Mouse (Mus musculus): Measurements from ENCODE around the gene Coasy. TPM values are rescaled to one million over a fixed set of nuclear protein-coding genes. Genes with fewer than 3 reads are reported as not detected.

Coasy gene
- polyA plus RNA-seq, 1 experiment from 2014 or later = 43.3 TPM

- Histone ChIP-seq H3K27me3 (replicated peaks) (no peaks in the 10 kb centered on the region), H3K4me3 (no peak overlapping the region), H3K4me1 (no peaks in the 10 kb centered on the region), H3K9me3 (no peaks in the 10 kb centered on the region), H3K36me3 (replicated peaks) (peaks cover 16% of the 10 kb centered on the region), H3K27ac (no peak overlapping the region), H3K4me2 (no peak overlapping the region), H3K9ac (no peak overlapping the region)
- 57% methylated on average over 18 of the region's 18 CpGs for WGBS
- ATAC-seq (replicated peaks) = no peak
Measured at GRCm38 (mm10) chr11:101130056-101130756, 47.8 kb downstream of the Coasy start.

DNA sequence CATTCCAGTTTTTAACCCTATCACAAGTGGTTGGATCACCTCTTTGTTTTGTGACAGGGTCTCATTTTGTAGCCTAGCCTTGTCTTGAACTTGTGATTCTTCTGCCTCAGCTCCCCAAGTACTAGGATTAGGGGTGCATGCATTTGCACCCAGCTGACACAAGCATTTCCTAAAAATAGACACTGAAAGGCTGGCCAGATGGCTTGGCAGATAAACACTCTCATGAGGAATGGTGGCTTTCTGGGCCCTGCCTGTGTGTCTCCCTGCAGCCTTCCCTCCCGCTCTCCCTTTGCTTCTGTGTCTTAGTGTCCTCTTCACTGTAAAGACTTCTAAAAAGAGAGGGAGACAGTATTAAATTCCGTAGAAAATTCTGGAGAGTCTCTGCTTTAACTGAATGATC is 48.8 kb downstream of the Coasy start:
- no peak for ATAC-seq (replicated peaks)
- H3K27ac ChIP-seq = no peak overlapping the region
- H3K4me3 ChIP-seq = no peak overlapping the region
- H3K9ac ChIP-seq = no peak overlapping the region
- H3K27me3 ChIP-seq (replicated peaks) = no peaks in the 10 kb centered on the region
- WGBS = 92% methylated on average over 2 of the region's 2 CpGs
- H3K4me1 ChIP-seq = no peaks in the 10 kb centered on the region
- no peaks in the 10 kb centered on the region for H3K9me3 ChIP-seq
- H3K36me3 ChIP-seq (replicated peaks) = peaks cover 8% of the 10 kb centered on the region
- H3K4me2 ChIP-seq = no peak overlapping the region

DNA sequence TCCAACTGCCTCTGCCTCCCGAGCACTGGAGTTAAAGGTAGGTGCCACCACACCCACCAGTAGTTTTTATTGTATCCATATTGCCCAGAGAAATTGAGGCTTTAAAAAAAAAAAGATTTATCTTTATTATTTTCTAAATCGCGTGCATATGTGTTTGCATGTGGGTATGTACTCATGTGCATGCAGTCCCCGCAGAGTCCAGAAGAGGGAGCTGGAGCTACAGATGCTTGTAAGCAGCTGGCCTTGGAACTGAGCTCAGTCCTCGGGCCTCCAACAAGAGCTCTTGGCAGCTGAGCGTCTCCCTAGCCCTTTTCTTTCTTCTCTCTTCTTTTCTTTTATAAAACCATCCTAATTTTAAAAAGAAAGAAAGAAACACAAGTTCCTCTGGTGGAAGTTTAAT is 49.3 kb downstream of the Coasy start:
- ATAC-seq (replicated peaks) = no peak
- WGBS = 83% methylated on average over 6 of the region's 6 CpGs
- no peaks in the 10 kb centered on the region for H3K4me1 ChIP-seq

DNA sequence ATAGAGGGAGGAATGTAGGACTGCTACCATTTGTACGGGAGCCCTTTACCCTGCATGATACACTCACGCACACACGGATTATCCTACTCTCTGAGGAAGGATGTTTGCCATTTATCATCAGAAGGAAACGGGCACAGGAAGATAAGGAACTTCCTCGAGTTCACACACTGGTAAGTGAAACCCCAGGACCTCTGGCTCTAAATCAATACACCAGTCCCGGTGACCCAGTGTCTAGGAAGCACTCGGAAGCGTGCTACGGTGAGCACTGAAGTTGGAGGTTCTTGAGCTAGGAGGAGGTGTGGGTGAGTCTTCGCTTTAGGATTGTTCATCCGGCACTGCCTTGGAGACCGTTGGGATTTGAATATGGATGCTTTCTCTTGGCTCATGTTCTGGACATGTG is 50.7 kb downstream of the Coasy start:
- Histone ChIP-seq H3K27ac (no peak overlapping the region), H3K4me3 (no peak overlapping the region), H3K27me3 (replicated peaks) (no peaks in the 10 kb centered on the region), H3K36me3 (replicated peaks) (no peaks in the 10 kb centered on the region), H3K9ac (no peak overlapping the region), H3K4me1 (no peaks in the 10 kb centered on the region), H3K9me3 (no peaks in the 10 kb centered on the region), H3K4me2 (no peak overlapping the region)
- ATAC-seq (replicated peaks) = no peak
- 85% methylated on average over 12 of the region's 12 CpGs for WGBS

More for the DNA sequence above, 49.3 kb downstream of the Coasy start:
- Histone ChIP-seq H3K4me2 (no peak overlapping the region), H3K4me3 (no peak overlapping the region), H3K27me3 (replicated peaks) (no peaks in the 10 kb centered on the region), H3K27ac (no peak overlapping the region), H3K9ac (no peak overlapping the region), H3K9me3 (no peaks in the 10 kb centered on the region), H3K36me3 (replicated peaks) (peaks cover 2% of the 10 kb centered on the region)

- H3K4me1 ChIP-seq = peaks cover 5% of the 10 kb centered on the region; the same call in 1 of the 2 replicates
- H3K4me3 ChIP-seq = no peak overlapping the region
- ATAC-seq (replicated peaks) = no peak
- no peaks in the 10 kb centered on the region for H3K9me3 ChIP-seq
- WGBS = 85% methylated on average over 13 of the region's 13 CpGs
- H3K27me3 ChIP-seq (replicated peaks) = no peaks in the 10 kb centered on the region
- no peak overlapping the region for H3K4me2 ChIP-seq
- no peak overlapping the region for H3K9ac ChIP-seq
- H3K36me3 ChIP-seq (replicated peaks) = no peaks in the 10 kb centered on the region
- no peak overlapping the region for H3K27ac ChIP-seq
Measured at GRCm38 (mm10) chr11:101134217-101134865, 52.0 kb downstream of the Coasy start.

Other genes starting within 250 kb of the Coasy start
- gene Stat5b, start 231.8 kb upstream of the Coasy start, polyA plus RNA-seq (2015; fragmentation: Nextera tagmentation; extraction: Ambion mirVana) = 20.4 and 20.5 TPM in 2 replicates
- gene Stat5a, start 223.2 kb upstream of the Coasy start, polyA plus RNA-seq (2015; fragmentation: Nextera tagmentation; extraction: Ambion mirVana) = 1.7 and 2.3 TPM in 2 replicates
- 35.8 and 37.9 TPM in 2 replicates for gene Stat3, start 143.0 kb upstream of the Coasy start, polyA plus RNA-seq (2015; fragmentation: Nextera tagmentation; extraction: Ambion mirVana)
- gene Cavin1, start 111.7 kb upstream of the Coasy start, polyA plus RNA-seq (2015; fragmentation: Nextera tagmentation; extraction: Ambion mirVana) = 47.9 and 50.8 TPM in 2 replicates
- 136 and 148 TPM in 2 replicates for gene Atp6v0a1, start 73.1 kb upstream of the Coasy start, polyA plus RNA-seq (2015; fragmentation: Nextera tagmentation; extraction: Ambion mirVana)
- 13.7 and 15.5 TPM in 2 replicates for gene Naglu, start 12.6 kb upstream of the Coasy start, polyA plus RNA-seq (2015; fragmentation: Nextera tagmentation; extraction: Ambion mirVana)
- gene Hsd17b1, start 4.2 kb upstream of the Coasy start, polyA plus RNA-seq (2015; fragmentation: Nextera tagmentation; extraction: Ambion mirVana) = 0.37 and 0.63 TPM in 2 replicates
- 103 and 107 TPM in 2 replicates for gene Mlx, start 4.7 kb downstream of the Coasy start, polyA plus RNA-seq (2015; fragmentation: Nextera tagmentation; extraction: Ambion mirVana)
- 18.3 and 20.3 TPM in 2 replicates for gene Psmc3ip, start 12.9 kb downstream of the Coasy start, polyA plus RNA-seq (2015; fragmentation: Nextera tagmentation; extraction: Ambion mirVana)
- gene Retreg3, start 37.3 kb downstream of the Coasy start, polyA plus RNA-seq (2015; fragmentation: Nextera tagmentation; extraction: Ambion mirVana) = 28.4 and 29.2 TPM in 2 replicates
- 76.1 and 84.7 TPM in 2 replicates for gene Tubg1, start 37.4 kb downstream of the Coasy start, polyA plus RNA-seq (2015; fragmentation: Nextera tagmentation; extraction: Ambion mirVana)
- 60.8 and 62.7 TPM in 2 replicates for gene Tubg2, start 73.3 kb downstream of the Coasy start, polyA plus RNA-seq (2015; fragmentation: Nextera tagmentation; extraction: Ambion mirVana)
- gene Cntnap1, start 88.0 kb downstream of the Coasy start, polyA plus RNA-seq (2015; fragmentation: Nextera tagmentation; extraction: Ambion mirVana) = 3.4 and 3.8 TPM in 2 replicates
- 8.5 and 9.9 TPM in 2 replicates for gene Plekhh3, start 88.8 kb downstream of the Coasy start, polyA plus RNA-seq (2015; fragmentation: Nextera tagmentation; extraction: Ambion mirVana)
- 0.31 and 0.36 TPM in 2 replicates for gene Ccr10, start 92.9 kb downstream of the Coasy start, polyA plus RNA-seq (2015; fragmentation: Nextera tagmentation; extraction: Ambion mirVana)
- gene Ezh1, start 143.9 kb downstream of the Coasy start, polyA plus RNA-seq (2015; fragmentation: Nextera tagmentation; extraction: Ambion mirVana) = 27.4 and 30.7 TPM in 2 replicates
- gene Ramp2, start 163.5 kb downstream of the Coasy start, polyA plus RNA-seq (2015; fragmentation: Nextera tagmentation; extraction: Ambion mirVana) = 86.5 and 103 TPM in 2 replicates
- gene Vps25, start 171.1 kb downstream of the Coasy start, polyA plus RNA-seq (2015; fragmentation: Nextera tagmentation; extraction: Ambion mirVana) = 123 and 124 TPM in 2 replicates
- gene Wnk4, start 178.0 kb downstream of the Coasy start, polyA plus RNA-seq (2015; fragmentation: Nextera tagmentation; extraction: Ambion mirVana) = 7.7 and 10.7 TPM in 2 replicates
- gene Cntd1, start 196.4 kb downstream of the Coasy start, polyA plus RNA-seq (2015; fragmentation: Nextera tagmentation; extraction: Ambion mirVana) = 0.93 and 1.3 TPM in 2 replicates
- 202 and 204 TPM in 2 replicates for gene Coa3, start 196.5 kb downstream of the Coasy start, polyA plus RNA-seq (2015; fragmentation: Nextera tagmentation; extraction: Ambion mirVana)
- gene Becn1, start 219.7 kb downstream of the Coasy start, polyA plus RNA-seq (2015; fragmentation: Nextera tagmentation; extraction: Ambion mirVana) = 183 and 186 TPM in 2 replicates
- 115 and 120 TPM in 2 replicates for gene Psme3, start 233.6 kb downstream of the Coasy start, polyA plus RNA-seq (2015; fragmentation: Nextera tagmentation; extraction: Ambion mirVana)
- 2.2 and 2.9 TPM in 2 replicates for gene Aoc2, start 242.5 kb downstream of the Coasy start, polyA plus RNA-seq (2015; fragmentation: Nextera tagmentation; extraction: Ambion mirVana)
- gene Aoc3, start 248.0 kb downstream of the Coasy start, polyA plus RNA-seq (2015; fragmentation: Nextera tagmentation; extraction: Ambion mirVana) = 0.06 TPM in 1 of 2 replicates, not detected in the other

Measured in midbrain, embryonic 15.5 days (tissue).